Mouse (Mus musculus) heart, adult 2 months (tissue): ENCODE results near the gene Slc35a3. TPM values are rescaled to one million over a fixed set of nuclear protein-coding genes. Genes with fewer than 3 reads are reported as not detected.

Experiments
- DNase-seq, 2 experiments: peaks; one replicate each; pipeline ENCODE4 v3.0.0; 2021
- H3K27ac ChIP-seq: fragments of 200-600 bp; 2 replicates; pipeline ENCODE4 v1.8.1; 2022
- H3K27me3 ChIP-seq: fragments of 200-500 bp; 2 replicates; pipeline ENCODE4 v1.6.1; 2012; ENCODE audit warnings: mild to moderate bottlenecking, low read length, inconsistent platforms, mixed read lengths; ENCODE audit not compliant: control insufficient read depth, insufficient read depth
- H3K36me3 ChIP-seq: fragments of 200-500 bp; 2 replicates; pipeline ENCODE4 v1.6.1; 2012; ENCODE audit warnings: low read length, inconsistent platforms; ENCODE audit not compliant: control insufficient read depth, insufficient read depth
- H3K4me1 ChIP-seq: fragments of 200-500 bp; 2 replicates; pipeline ENCODE4 v1.6.1; 2011; ENCODE audit warnings: low read length; ENCODE audit not compliant: control insufficient read depth, insufficient read depth
- H3K4me3 ChIP-seq: fragments of 200-600 bp; 2 replicates; pipeline ENCODE4 v1.8.1; 2022
- H3K79me2 ChIP-seq: fragments of 200-500 bp; replicated peaks from 2 replicates; pipeline ENCODE4 v1.6.1; 2012; ENCODE audit warnings: mild to moderate bottlenecking, inconsistent platforms, low read length, moderate library complexity, mixed read lengths; ENCODE audit not compliant: control insufficient read depth, insufficient read depth
- H3K9ac ChIP-seq: fragments of 200-500 bp; 2 replicates; pipeline ENCODE4 v1.6.1; 2012; ENCODE audit warnings: low read depth, mild to moderate bottlenecking, control low read depth, inconsistent platforms, low read length, mixed read lengths
- CTCF ChIP-seq: fragments of 200-600 bp; IDR thresholded peaks from 2 replicates; pipeline ENCODE4 v1.8.1; 2022; ENCODE audit warnings: antibody characterized with exemption, mild to moderate bottlenecking, moderate library complexity
- EP300 ChIP-seq: fragments of 200-500 bp; IDR thresholded peaks from 2 replicates; pipeline ENCODE4 v1.6.1; 2011; ENCODE audit warnings: low read depth, low read length, control low read depth; ENCODE audit not compliant: insufficient read depth
- POLR2A ChIP-seq: fragments of 200-500 bp; IDR thresholded peaks from 2 replicates; pipeline ENCODE4 v1.6.1; 2011; ENCODE audit warnings: mild to moderate bottlenecking, low read depth, low read length, control low read depth; ENCODE audit not compliant: insufficient read depth
- WGBS: fragments of 180-500 bp; shearing (Covaris S2); methylation state at CpG from one replicate; pipeline ENCODE4 v1.1.7; 2018; 5-methylcytosine and 5-hydroxymethylcytosine counted together
- intact Hi-C: fragments of 180-260 bp; cut with DNase I; formaldehyde crosslinking; loops from one replicate; pipeline ENCODE4 v1.15.1; 2025
- polyA plus RNA-seq: library from polyadenylated mRNA; depleted of rRNA; stranded (reverse); fragments of >200 nt; gene quantifications from 2 replicates; pipeline ENCODE4 v1.2.3, GENCODE M21; 2012
- total RNA-seq, 2 experiments: library from RNA; stranded (reverse); gene quantifications; 2 replicates each; pipeline ENCODE4 v1.2.3; 2021

Slc35a3 gene
- total and polyA plus RNA-seq, 3 experiments: 5.7 to 11.2 (median 10.7) TPM

- H3K4me1 ChIP-seq: peaks cover 22% of the 10 kb centered on the region
- H3K79me2 ChIP-seq: peaks cover 12% of the 10 kb centered on the region
- no peak for TF ChIP-seq EP300
- no peak for TF ChIP-seq CTCF
- TF ChIP-seq POLR2A: no peak
- no peak overlapping the region for H3K9ac ChIP-seq
- peaks cover 20% of the 10 kb centered on the region for H3K36me3 ChIP-seq
- no peaks in the 10 kb centered on the region for H3K27me3 ChIP-seq
- intact Hi-C loops: no loop called here
- WGBS: 51% methylated on average over 5 of the region's 5 CpGs
- no peak overlapping the region for H3K27ac ChIP-seq
- H3K4me3 ChIP-seq: no peak overlapping the region
- no peak for DNase-seq
Observed at GRCm38 (mm10) chr3:116653278-116653945, 59.2 kb downstream of the Slc35a3 start.

- H3K27me3 ChIP-seq: no peaks in the 10 kb centered on the region
- TF ChIP-seq CTCF (no peak), EP300 (no peak), POLR2A (no peak)
- no peak overlapping the region for H3K4me3 ChIP-seq
- H3K4me1 ChIP-seq: peaks cover 17% of the 10 kb centered on the region
- H3K9ac ChIP-seq: no peak overlapping the region
- peaks cover 9% of the 10 kb centered on the region for H3K79me2 ChIP-seq
- intact Hi-C loops: no loop called here
- H3K27ac ChIP-seq: no peak overlapping the region
- no peak for DNase-seq
- peaks cover 14% of the 10 kb centered on the region for H3K36me3 ChIP-seq
- 13% methylated on average over 3 of the region's 3 CpGs for WGBS
Observed at GRCm38 (mm10) chr3:116652033-116652446, 60.6 kb downstream of the Slc35a3 start.

- intact Hi-C loops: no loop called here
- no peak for DNase-seq
- Histone ChIP-seq H3K4me1 (peaks cover 9% of the 10 kb centered on the region), H3K36me3 (peaks cover 7% of the 10 kb centered on the region), H3K27me3 (no peaks in the 10 kb centered on the region), H3K4me3 (no peak overlapping the region), H3K79me2 (peaks cover 8% of the 10 kb centered on the region), H3K9ac (no peak overlapping the region), H3K27ac (no peak overlapping the region)
- TF ChIP-seq EP300 (no peak), POLR2A (no peak), CTCF (no peak)
- 96% methylated on average over 9 of the region's 9 CpGs for WGBS
Observed at GRCm38 (mm10) chr3:116650698-116651097, 61.9 kb downstream of the Slc35a3 start.

GRCm38 (mm10) chr3:116648805-116649204 is 63.8 kb downstream of the Slc35a3 start:
- no peak overlapping the region for H3K9ac ChIP-seq
- no peaks in the 10 kb centered on the region for H3K27me3 ChIP-seq
- TF ChIP-seq EP300 (no peak), POLR2A (no peak), CTCF (no peak)
- 81% methylated on average over 7 of the region's 7 CpGs for WGBS
- no peak overlapping the region for H3K4me3 ChIP-seq
- intact Hi-C loops: no loop called here
- no peak for DNase-seq
- peaks cover 6% of the 10 kb centered on the region for H3K79me2 ChIP-seq
- H3K36me3 ChIP-seq: peaks cover 9% of the 10 kb centered on the region
- peaks cover 6% of the 10 kb centered on the region for H3K4me1 ChIP-seq
- no peak overlapping the region for H3K27ac ChIP-seq

DNA sequence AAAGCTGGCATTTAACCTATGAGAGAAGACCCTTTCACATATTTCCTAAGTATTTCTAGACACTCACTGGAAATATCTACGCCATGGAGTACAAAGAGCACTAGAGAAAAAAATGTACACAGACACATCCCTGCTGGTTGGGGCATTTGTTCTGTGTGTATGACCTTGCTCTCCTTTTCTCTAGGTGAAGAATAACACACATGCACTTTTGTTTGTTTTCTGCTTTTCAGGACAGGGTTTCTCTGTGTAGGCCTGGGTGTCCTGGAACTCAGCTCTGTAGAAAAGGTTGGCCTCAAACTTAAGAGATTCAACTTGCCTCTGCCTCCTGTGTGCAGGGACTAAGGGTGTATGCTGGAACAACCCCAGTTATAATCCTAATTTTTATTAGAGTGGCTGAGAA is 66.2 kb downstream of the Slc35a3 start:
- WGBS: 98% methylated on average over 1 of the region's 1 CpGs
- no peaks in the 10 kb centered on the region for H3K27me3 ChIP-seq
- DNase-seq: no peak
- H3K79me2 ChIP-seq: peaks cover 4% of the 10 kb centered on the region; the same call in 1 of the 2 replicates
- peaks cover 2% of the 10 kb centered on the region for H3K4me1 ChIP-seq
- no peak overlapping the region for H3K27ac ChIP-seq
- H3K4me3 ChIP-seq: no peak overlapping the region
- H3K9ac ChIP-seq: no peak overlapping the region
- TF ChIP-seq EP300 (no peak), POLR2A (no peak), CTCF (no peak)
- H3K36me3 ChIP-seq: peaks cover 9% of the 10 kb centered on the region
- intact Hi-C loops: no loop called here

DNA sequence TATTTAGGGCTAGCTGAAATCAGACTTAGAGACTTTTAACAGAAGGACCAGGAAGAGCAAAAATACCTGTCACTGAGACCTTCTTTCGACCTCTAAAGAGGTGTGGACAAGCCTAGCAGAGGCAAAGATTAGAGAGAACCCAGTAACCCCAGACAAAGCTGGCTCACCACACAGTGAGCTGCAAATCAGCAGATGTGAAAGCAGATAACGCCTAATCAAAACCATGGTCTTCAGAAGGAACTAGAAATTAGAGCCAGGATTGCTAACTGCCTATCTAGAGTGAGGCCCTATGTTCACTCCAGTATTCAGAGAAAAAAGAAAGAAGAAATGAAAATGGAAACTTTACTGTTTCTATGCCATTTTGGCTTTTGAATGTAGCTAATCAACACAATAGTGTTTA is 70.3 kb downstream of the Slc35a3 start:
- Histone ChIP-seq H3K36me3 (peaks cover 20% of the 10 kb centered on the region), H3K27ac (peak overlapping the region; percentile 13), H3K9ac (no peak overlapping the region), H3K79me2 (no peaks in the 10 kb centered on the region), H3K4me1 (peaks cover 4% of the 10 kb centered on the region), H3K4me3 (no peak overlapping the region), H3K27me3 (no peaks in the 10 kb centered on the region)
- WGBS: 67% methylated on average over 2 of the region's 2 CpGs
- DNase-seq: no peak
- intact Hi-C loops: no loop called here
- TF ChIP-seq CTCF (no peak), POLR2A (no peak), EP300 (no peak)
